Comparison of ENCODE assay signal across 19 mouse cellular contexts in the genomic region with DNA sequence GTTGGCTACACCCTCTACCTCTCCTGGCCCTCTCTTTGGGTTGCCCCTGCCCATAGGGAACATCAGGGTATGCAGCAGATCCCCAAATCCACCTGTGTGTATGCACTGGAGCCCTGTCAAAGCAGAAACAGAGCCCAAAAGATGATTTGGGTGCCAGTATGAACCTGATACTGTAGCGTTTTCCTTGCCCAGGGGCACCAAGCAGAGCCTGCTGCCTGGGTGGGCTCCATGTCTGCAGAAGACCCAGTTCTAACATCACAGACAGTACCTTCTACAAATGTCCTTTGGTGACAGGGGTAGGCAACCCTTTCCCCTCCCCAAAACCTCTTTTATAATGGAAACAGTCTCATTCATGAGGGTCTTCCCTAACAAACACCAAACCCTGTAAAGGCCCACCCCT.
"Had no signal": no experiment of that assay in that cellular context is flagged by ENCODE, and none has a peak within 500 bp of the region (broad histone marks: within the 10 kb centered on the region; RNA-seq: fewer than 3 reads in every experiment).

No protein-coding gene starts in this region.

- H3K36me3 ChIP-seq: kidney, embryonic 15.5 days; limb, embryonic 10.5 days; limb, embryonic 13.5 days; liver, embryonic 12.5 days; liver, embryonic 15.5 days; lung, embryonic 15.5 days; midbrain, embryonic 10.5 days; midbrain, embryonic 13.5 days; neural tube, embryonic 13.5 days; stomach, embryonic 15.5 days had no signal

- H3K4me3 ChIP-seq: kidney, embryonic 15.5 days; limb, embryonic 10.5 days; limb, embryonic 13.5 days; liver, embryonic 12.5 days; liver, embryonic 15.5 days; lung, embryonic 15.5 days; megakaryocyte, embryonic 14.5 days; midbrain, embryonic 10.5 days; midbrain, embryonic 13.5 days; myocyte; neural tube, embryonic 13.5 days; stomach, embryonic 15.5 days had no signal

- H3K4me1 ChIP-seq: kidney, embryonic 15.5 days; liver, embryonic 12.5 days; liver, embryonic 15.5 days; lung, embryonic 15.5 days; megakaryocyte, embryonic 14.5 days; stomach, embryonic 15.5 days had no signal

- DNase-seq: kidney, postnatal 10 days; kidney, postnatal 36 days; liver; lung, postnatal 36 days; retina, postnatal 1 day; spleen, adult 18-20 months; thymus, postnatal 25 days had no signal

- H3K27ac ChIP-seq: kidney, embryonic 15.5 days; liver, embryonic 12.5 days; liver, embryonic 15.5 days; lung, embryonic 15.5 days; midbrain, embryonic 13.5 days; neural tube, embryonic 13.5 days; stomach, embryonic 15.5 days had no signal

- H3K9me3 ChIP-seq: kidney, embryonic 15.5 days; limb, embryonic 10.5 days; limb, embryonic 13.5 days; liver, embryonic 12.5 days; liver, embryonic 15.5 days; lung, embryonic 15.5 days; megakaryocyte, embryonic 14.5 days; midbrain, embryonic 10.5 days; midbrain, embryonic 13.5 days; neural tube, embryonic 13.5 days; stomach, embryonic 15.5 days had no signal

- H3K27me3 ChIP-seq: kidney, embryonic 15.5 days; limb, embryonic 13.5 days; liver, embryonic 12.5 days; liver, embryonic 15.5 days; lung, embryonic 15.5 days; midbrain, embryonic 13.5 days; neural tube, embryonic 13.5 days; stomach, embryonic 15.5 days had no signal
